Mouse (Mus musculus) embryo, embryonic 10 days (tissue): Measurements from ENCODE around the gene Kif3c.

Experiments used
- DNase-seq: peaks from one replicate; pipeline ENCODE4 v3.0.0-alpha.2; 2015; ENCODE audit warnings: low spot score

Kif3c gene

DNA sequence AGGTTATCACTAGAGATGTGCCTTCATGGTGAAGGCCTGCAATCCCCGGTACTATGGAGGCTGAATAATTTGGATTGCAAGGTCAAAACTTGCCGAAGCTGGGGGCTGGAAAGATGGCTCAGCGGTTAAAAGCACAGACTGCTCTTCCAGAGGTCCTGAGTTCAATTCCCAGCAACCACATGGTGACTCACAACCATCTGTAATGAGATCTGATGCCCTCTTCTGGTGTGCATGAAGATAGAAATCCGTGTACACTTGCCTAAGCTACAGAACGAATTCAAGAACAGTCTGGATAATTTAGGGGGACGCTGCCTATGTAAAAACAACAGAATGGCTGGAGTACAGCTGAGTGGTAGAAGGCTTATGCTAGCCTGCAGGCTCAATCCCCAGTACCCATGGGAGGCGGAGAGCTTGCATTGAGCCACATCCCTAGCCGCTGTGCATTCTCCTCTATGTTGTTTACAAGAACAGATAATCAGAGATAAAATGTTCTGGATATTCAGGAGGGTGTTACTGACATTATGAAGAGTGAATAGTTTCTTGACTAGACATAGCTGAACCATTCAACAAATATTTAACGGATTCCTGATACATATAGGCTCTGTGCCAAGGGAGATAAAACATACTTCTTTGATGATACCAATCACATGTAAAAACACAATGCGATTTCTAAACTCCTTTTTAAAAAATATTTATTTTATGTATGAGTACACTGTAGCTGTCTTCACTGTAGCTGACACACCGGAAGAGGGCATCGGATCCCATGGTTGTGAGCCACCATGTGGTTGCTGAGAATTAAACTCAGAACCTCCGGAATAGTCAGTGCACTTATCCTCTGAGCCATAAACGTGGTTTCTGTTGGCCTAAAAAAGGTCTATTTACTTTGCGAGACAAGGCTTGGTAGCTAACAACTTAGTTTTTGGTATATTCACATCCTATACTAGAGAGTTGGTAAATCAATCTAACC, 60.7 kb downstream of the Kif3c start:
- DNase-seq: peak; percentile 61

DNA sequence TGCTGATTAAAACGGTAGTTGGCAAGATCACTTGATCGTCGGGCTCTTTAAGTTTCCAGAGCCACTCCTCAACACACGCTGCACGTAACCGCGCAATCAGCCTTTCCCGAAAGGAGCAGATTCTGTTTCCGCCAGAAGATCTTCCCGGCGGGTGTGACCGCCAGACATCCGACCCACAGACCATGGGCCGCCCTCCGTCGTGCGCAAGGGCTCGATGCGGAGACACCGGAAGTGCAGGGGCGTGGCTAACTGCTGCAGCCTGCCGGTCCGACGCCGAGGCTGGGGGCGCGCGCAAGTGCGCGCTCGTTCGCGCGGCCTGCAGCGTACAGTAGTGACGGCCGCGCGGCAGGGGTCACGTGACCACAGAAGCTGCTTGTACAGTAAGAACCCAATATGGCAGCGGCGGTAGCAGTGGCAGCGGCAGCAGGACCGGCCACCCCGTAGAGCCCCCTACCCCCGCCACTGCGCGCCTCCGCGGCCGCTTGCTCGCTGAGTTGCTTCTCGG, 61.6 kb downstream of the Kif3c start, which contains the start of gene Asxl2:
TSS of gene Asxl2 (plus strand) at position 328 of the 505 bp plus-strand sequence.
- DNase-seq: peak; percentile 99

DNA sequence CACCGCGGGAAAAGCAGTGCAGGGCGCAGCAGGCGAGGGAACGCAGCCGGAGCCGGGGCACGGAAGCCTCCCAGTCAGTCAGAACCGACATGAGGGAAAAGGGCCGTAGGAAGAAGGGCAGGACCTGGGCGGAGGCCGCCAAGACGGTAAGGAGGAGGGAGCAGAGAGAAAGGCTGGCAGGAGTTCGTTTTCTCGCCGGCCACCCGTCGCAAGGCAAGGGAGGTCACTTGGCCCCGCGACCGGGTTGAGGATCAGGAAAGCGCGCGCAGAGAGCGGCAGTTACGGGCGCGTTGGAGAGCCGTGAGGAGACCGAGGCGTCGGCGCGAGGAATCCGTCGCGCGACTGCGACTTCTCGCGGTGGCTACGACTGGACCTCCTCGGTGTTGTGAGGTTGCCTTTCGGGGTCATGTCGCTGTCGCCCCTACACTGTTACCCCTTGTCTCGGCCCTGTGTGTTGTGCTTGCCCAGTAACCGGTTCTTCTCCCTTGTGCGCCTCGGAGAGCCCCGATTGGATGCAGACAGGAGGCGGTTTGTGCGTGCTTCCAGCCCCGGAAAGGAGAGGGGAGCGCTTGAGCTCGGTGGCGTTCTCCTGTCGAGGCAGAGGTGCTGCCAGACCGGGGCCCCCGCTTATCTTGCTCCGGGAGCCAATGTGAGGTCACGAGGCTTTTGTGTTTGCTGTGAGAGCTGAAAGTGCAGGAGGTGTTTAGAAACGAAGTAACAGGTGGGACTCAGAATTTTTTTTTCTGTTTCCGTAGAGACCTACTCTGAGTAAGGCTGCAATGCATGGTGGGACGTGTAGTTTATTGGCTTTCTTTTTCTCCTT, 62.3 kb downstream of the Kif3c start:
- peak; percentile 72 for DNase-seq

DNA sequence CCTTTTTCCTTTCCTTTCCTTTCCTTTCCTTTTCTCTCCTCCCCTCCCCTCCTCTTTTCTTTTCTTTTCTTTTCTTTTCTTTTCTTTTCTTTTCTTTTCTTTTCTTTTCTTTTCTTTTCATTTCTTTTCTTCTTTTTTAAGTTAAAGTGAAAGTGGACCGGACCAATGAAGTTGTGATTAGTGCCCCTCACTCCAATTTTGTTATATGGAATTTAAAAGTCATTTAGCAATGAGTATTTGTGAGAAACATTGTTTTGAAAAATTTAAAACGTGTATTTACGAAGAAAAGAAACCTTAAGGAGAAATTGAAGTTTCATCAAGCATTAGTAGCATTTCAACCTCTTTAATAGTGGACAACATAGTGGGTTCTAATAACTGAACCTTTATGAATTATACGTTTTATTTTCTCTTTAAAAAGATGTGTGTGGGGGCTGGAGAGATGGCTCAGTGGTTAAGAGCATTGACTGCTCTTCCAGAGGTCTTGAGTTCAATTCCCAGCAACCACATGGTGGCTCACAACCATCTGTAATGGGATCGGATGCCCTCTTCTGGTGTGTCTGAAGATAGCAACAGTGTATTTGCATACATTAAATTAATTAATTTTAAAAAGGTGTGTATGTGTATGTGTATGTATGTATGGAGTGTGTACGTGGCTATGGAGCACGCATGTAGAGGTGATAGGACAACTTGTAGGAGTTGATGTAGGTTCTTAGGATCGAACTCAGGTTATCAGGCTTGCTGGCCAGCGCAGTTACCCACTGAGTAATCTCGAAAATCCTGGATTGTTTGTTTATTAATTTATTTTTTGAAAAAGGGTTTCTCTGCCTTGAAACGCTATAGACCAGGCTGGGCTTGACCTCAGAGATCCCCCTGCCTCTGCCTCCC, 63.2 kb downstream of the Kif3c start:
- no peak for DNase-seq

DNA sequence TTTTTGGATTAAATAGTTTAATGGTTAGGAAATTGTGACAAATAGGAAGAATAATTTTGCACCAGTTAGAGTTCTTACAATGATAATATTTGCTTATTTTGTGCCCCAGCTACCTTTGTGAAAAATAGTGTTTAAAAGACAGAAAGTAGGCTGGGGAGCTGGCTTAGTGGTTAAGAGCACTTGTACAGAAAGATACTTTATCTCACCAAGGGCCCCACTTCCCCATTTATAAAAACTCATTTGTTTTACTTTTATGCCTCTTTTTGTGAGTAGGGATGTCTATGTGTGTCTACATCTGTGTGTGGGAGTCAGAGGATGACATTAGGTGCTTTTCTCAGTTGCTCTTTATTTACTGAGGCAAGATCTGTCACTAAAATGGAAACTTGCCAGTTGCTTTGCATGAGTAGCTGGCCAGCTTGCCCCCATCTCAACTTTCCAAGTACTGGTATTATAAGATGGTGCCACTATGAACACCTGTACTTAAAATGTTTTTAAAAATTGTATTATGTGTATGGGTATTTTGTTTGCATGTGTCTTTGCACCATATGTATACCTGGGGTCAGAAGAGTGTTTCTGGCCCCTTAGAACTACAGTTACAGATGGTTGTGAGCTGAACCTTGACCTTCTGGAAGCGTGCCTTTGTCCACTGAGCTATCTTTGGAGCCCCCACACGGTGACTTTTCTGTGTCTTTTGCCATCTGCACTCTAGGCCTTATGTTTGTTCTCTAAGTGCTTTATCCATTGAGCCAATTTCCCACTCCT, 64.9 kb downstream of the Kif3c start:
- no peak for DNase-seq

DNA sequence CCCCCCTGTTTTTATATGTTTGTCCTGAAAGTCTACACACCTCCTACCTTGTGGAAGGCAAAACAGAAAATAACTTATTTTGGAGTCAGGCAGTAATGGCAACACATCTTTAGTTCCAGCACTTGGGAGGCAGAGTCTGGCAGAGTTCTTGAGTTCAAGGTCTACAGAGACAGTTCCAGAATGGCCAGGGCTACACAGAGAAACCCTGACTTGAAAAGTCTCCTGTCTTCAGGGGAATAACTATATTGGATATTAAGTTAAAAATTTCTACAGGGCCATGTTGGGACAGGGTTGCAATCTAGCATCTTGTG, 65.5 kb downstream of the Kif3c start:
- DNase-seq: no peak

DNA sequence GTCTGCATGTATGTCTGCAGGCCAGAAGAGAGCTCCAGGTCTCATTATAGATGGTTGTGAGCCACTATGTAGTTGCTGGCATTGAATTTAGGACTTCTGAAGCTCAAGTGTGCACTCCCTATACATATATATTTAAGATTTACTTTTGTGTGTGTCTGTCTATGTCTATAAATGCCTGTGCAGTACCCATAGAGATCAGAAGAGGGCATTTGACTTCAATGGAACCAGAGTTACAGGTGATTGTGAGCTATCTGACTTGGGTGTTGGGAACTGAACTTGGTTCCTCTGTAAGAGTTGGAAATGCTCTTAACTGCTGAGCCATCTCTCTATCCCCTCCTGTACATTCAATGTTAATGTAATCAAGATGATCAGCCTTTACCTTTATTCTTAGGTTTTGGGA, 66.1 kb downstream of the Kif3c start:
- no peak for DNase-seq

DNA sequence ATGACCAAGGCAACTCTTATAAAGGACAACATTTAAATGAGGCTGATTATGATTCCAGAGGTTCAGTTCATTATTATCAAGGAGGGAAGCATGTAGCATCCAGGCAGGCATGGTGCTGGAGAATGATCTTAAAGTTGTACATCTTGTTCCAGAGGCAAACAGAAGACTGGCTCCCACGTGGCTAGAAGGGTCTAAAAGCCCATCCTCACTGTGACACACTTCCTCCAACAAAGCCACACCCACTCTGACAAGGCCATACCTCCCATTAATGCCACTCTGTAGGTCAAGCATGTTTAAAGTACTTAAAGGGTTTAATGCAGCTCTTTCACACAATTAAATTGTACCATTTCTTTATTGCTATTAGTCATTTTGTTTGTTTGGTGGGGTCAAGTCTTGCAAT, 68.8 kb downstream of the Kif3c start:
- DNase-seq: no peak

DNA sequence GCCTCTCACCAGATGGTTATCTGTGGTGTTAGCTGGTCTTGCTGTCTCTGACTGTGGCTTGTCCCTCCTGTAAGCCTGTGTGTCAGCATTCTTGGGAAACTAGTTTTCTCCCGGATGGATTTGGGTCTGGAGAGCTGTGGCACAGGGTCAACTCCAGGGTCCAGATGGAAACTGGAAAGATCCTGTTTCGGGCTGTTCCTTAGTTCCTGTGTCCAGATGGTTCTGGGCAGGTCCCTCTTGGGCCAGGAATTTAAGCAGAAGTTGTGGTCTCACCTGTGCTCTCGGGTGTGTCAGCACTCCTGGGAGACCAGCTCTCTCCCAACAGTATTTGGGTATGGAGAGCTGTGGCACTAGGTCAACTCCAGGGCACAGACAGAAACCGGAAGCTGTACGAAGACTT, 71.5 kb downstream of the Kif3c start:
- no peak for DNase-seq

DNA sequence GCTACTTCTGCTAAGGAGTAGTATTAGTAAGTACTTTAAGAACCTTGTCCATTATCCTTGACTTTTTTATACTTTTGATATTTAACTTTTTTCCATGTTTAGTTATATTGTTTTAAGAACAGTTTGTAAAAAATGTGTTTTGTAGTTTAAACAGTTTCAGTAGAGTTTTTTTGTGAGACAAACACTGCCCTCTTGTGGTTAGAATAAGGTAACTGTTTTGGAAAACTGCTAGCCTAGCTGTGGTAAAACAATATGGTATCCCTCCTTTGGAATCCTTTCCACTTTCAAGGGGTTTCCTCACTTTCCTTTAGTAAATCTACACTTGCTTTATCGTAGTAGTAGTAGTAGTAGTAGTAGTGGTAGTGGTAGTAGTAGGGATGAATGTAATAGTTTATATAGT, 72.9 kb downstream of the Kif3c start:
- no peak for DNase-seq

DNA sequence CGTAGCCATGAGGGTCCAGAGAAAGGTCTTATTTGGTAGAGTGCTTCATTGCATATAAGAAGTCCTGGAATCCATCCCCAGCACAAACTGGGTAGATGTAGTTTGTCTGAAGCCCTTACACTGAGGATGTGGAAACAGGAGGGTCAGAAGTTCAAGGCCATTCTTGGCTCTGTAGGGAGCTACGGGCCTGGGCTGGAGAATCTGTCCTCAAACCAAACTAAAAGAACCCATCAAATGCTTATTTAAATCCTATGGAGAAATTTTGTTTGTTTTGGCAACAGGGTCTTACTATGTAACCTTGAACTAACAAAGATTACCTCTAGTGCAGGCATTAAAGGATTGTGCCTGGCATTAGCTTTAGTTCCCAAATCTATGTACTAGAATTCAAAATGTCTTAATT, 76.0 kb downstream of the Kif3c start:
- no peak for DNase-seq

DNA sequence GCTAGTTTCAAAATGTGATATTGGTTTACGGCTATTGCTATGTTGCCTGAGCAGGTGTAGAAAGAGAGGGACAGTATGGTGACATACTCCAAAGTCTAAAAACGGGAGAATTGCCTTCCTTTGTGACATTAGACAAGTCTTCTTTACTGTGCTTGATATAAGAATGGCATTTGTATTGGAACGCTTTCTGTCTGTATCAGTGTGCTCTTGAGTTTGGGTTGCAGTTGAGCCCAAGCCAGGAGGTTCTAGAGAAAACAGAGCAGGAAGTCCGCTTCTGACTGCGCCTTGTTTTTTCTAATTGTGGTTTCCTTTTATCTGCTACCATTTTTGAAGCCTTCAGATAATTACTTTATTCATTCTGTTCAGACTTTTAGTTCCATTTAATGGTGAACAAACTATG, 76.4 kb downstream of the Kif3c start:
- DNase-seq: no peak

DNA sequence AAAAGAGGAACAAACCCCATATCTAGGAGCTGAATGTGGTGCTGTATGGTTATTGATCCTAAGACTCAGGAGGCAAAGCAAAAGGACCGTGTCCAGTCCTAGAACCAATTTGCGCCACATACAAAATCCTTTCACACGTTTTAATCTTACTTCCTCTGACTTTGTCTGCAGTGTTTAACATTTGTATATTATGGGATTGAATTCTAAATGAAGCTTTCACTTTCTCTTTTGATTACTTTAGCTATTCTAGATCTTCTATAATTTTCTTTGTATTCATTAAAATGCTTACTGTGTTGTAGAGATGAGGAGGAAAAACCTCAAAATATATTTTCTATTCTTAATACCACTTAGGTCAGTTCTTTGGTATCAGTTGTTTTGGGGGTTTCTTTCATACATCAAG, 88.6 kb downstream of the Kif3c start:
- DNase-seq: no peak
